Mouse (Mus musculus): Measurements from ENCODE around the gene Zic2. TPM values are rescaled to one million over a fixed set of nuclear protein-coding genes. Genes with fewer than 3 reads are reported as not detected.

Gene Zic2
- polyA plus RNA-seq, 1 experiment from 2014 or later, result not detected

- ATAC-seq (ENCODE audit: insufficient number of reproducible peaks, insufficient read depth, low FRiP score, low read depth), result no peak
- no peak overlapping the region for H3K27ac ChIP-seq (ENCODE audit: low read length)
- H3K4me3 ChIP-seq (ENCODE audit: low read depth, low read length), result no peak overlapping the region
- no peaks in the 10 kb centered on the region for H3K36me3 ChIP-seq (ENCODE audit: control insufficient read depth, insufficient read depth, low read length)
- no peak overlapping the region for H3K4me2 ChIP-seq (replicated peaks; ENCODE audit: low read depth, low read length)
- 3% methylated on average over 4 of the region's 4 CpGs for WGBS
- H3K4me1 ChIP-seq (ENCODE audit: control insufficient read depth, insufficient read depth, low read length), result no peaks in the 10 kb centered on the region
- no peak overlapping the region for H3K9ac ChIP-seq (replicated peaks; ENCODE audit: low read depth, low read length)
- no peaks in the 10 kb centered on the region for H3K9me3 ChIP-seq (ENCODE audit: control insufficient read depth, low read depth, low read length)
- H3K27me3 ChIP-seq (ENCODE audit: control insufficient read depth, insufficient read depth, low read length), result peaks cover 67% of the 10 kb centered on the region
These were observed 9.2 kb downstream of the Zic2 start for GRCm38 (mm10) chr14:122484458-122484843.

GRCm38 (mm10) chr14:122484844-122485551 lies 9.8 kb downstream of the Zic2 start:
- H3K27ac ChIP-seq (ENCODE audit: low read length), result no peak overlapping the region
- no peak for ATAC-seq (ENCODE audit: insufficient number of reproducible peaks, insufficient read depth, low FRiP score, low read depth)
- H3K9ac ChIP-seq (replicated peaks; ENCODE audit: low read depth, low read length), result no peak overlapping the region
- no peak overlapping the region for H3K4me2 ChIP-seq (replicated peaks; ENCODE audit: low read depth, low read length)
- no peaks in the 10 kb centered on the region for H3K36me3 ChIP-seq (ENCODE audit: control insufficient read depth, insufficient read depth, low read length)
- no peaks in the 10 kb centered on the region for H3K9me3 ChIP-seq (ENCODE audit: control insufficient read depth, low read depth, low read length)
- no peak overlapping the region for H3K4me3 ChIP-seq (ENCODE audit: low read depth, low read length)
- H3K27me3 ChIP-seq (ENCODE audit: control insufficient read depth, insufficient read depth, low read length), result peaks cover 71% of the 10 kb centered on the region
- WGBS, result 2% methylated on average over 24 of the region's 24 CpGs
- no peaks in the 10 kb centered on the region for H3K4me1 ChIP-seq (ENCODE audit: control insufficient read depth, insufficient read depth, low read length)

GRCm38 (mm10) chr14:122485635-122486181 lies 10.5 kb downstream of the Zic2 start:
- ATAC-seq (ENCODE audit: insufficient number of reproducible peaks, insufficient read depth, low FRiP score, low read depth), result no peak
- Histone ChIP-seq H3K9ac (replicated peaks; ENCODE audit: low read depth, low read length) (no peak overlapping the region), H3K27me3 (ENCODE audit: control insufficient read depth, insufficient read depth, low read length) (peaks cover 67% of the 10 kb centered on the region), H3K4me1 (ENCODE audit: control insufficient read depth, insufficient read depth, low read length) (no peaks in the 10 kb centered on the region), H3K9me3 (ENCODE audit: control insufficient read depth, low read depth, low read length) (no peaks in the 10 kb centered on the region), H3K4me3 (ENCODE audit: low read depth, low read length) (no peak overlapping the region), H3K36me3 (ENCODE audit: control insufficient read depth, insufficient read depth, low read length) (no peaks in the 10 kb centered on the region), H3K4me2 (replicated peaks; ENCODE audit: low read depth, low read length) (no peak overlapping the region), H3K27ac (ENCODE audit: low read length) (no peak overlapping the region)
- 4% methylated on average over 12 of the region's 12 CpGs for WGBS

GRCm38 (mm10) chr14:122486611-122487010 lies 11.4 kb downstream of the Zic2 start:
- no peak overlapping the region for H3K9ac ChIP-seq (replicated peaks; ENCODE audit: low read depth, low read length)
- no peak overlapping the region for H3K4me2 ChIP-seq (replicated peaks; ENCODE audit: low read depth, low read length)
- no peaks in the 10 kb centered on the region for H3K36me3 ChIP-seq (ENCODE audit: control insufficient read depth, insufficient read depth, low read length)
- no peaks in the 10 kb centered on the region for H3K9me3 ChIP-seq (ENCODE audit: control insufficient read depth, low read depth, low read length)
- ATAC-seq (ENCODE audit: insufficient number of reproducible peaks, insufficient read depth, low FRiP score, low read depth), result no peak
- no peak overlapping the region for H3K27ac ChIP-seq (ENCODE audit: low read length)
- H3K4me3 ChIP-seq (ENCODE audit: low read depth, low read length), result no peak overlapping the region
- no peaks in the 10 kb centered on the region for H3K4me1 ChIP-seq (ENCODE audit: control insufficient read depth, insufficient read depth, low read length)
- WGBS, result 16% methylated on average over 1 of the region's 1 CpGs
- peaks cover 66% of the 10 kb centered on the region for H3K27me3 ChIP-seq (ENCODE audit: control insufficient read depth, insufficient read depth, low read length)

GRCm38 (mm10) chr14:122487366-122487765 lies 12.1 kb downstream of the Zic2 start:
- Histone ChIP-seq H3K4me2 (replicated peaks; ENCODE audit: low read depth, low read length) (no peak overlapping the region), H3K4me3 (ENCODE audit: low read depth, low read length) (no peak overlapping the region), H3K27me3 (ENCODE audit: control insufficient read depth, insufficient read depth, low read length) (peaks cover 59% of the 10 kb centered on the region), H3K27ac (ENCODE audit: low read length) (no peak overlapping the region), H3K9me3 (ENCODE audit: control insufficient read depth, low read depth, low read length) (no peaks in the 10 kb centered on the region), H3K4me1 (ENCODE audit: control insufficient read depth, insufficient read depth, low read length) (no peaks in the 10 kb centered on the region), H3K9ac (replicated peaks; ENCODE audit: low read depth, low read length) (no peak overlapping the region), H3K36me3 (ENCODE audit: control insufficient read depth, insufficient read depth, low read length) (no peaks in the 10 kb centered on the region)
- no peak for ATAC-seq (ENCODE audit: insufficient number of reproducible peaks, insufficient read depth, low FRiP score, low read depth)
- 2% methylated on average over 5 of the region's 5 CpGs for WGBS

- no peaks in the 10 kb centered on the region for H3K4me1 ChIP-seq (ENCODE audit: control insufficient read depth, insufficient read depth, low read length)
- H3K9me3 ChIP-seq (ENCODE audit: control insufficient read depth, low read depth, low read length), result no peaks in the 10 kb centered on the region
- H3K4me2 ChIP-seq (replicated peaks; ENCODE audit: low read depth, low read length), result no peak overlapping the region
- no peak overlapping the region for H3K27ac ChIP-seq (ENCODE audit: low read length)
- WGBS, result 0% methylated on average over 5 of the region's 5 CpGs
- H3K9ac ChIP-seq (replicated peaks; ENCODE audit: low read depth, low read length), result no peak overlapping the region
- H3K4me3 ChIP-seq (ENCODE audit: low read depth, low read length), result no peak overlapping the region
- H3K36me3 ChIP-seq (ENCODE audit: control insufficient read depth, insufficient read depth, low read length), result no peaks in the 10 kb centered on the region
- H3K27me3 ChIP-seq (ENCODE audit: control insufficient read depth, insufficient read depth, low read length), result peaks cover 54% of the 10 kb centered on the region
- no peak for ATAC-seq (ENCODE audit: insufficient number of reproducible peaks, insufficient read depth, low FRiP score, low read depth)
These were observed 13.8 kb downstream of the Zic2 start for GRCm38 (mm10) chr14:122489041-122489440.

GRCm38 (mm10) chr14:122489686-122490414 lies 14.6 kb downstream of the Zic2 start:
- Histone ChIP-seq H3K4me2 (replicated peaks; ENCODE audit: low read depth, low read length) (no peak overlapping the region), H3K36me3 (ENCODE audit: control insufficient read depth, insufficient read depth, low read length) (no peaks in the 10 kb centered on the region), H3K27ac (ENCODE audit: low read length) (no peak overlapping the region), H3K9ac (replicated peaks; ENCODE audit: low read depth, low read length) (no peak overlapping the region), H3K4me3 (ENCODE audit: low read depth, low read length) (no peak overlapping the region), H3K9me3 (ENCODE audit: control insufficient read depth, low read depth, low read length) (no peaks in the 10 kb centered on the region), H3K27me3 (ENCODE audit: control insufficient read depth, insufficient read depth, low read length) (peaks cover 47% of the 10 kb centered on the region), H3K4me1 (ENCODE audit: control insufficient read depth, insufficient read depth, low read length) (no peaks in the 10 kb centered on the region)
- 3% methylated on average over 12 of the region's 12 CpGs for WGBS
- no peak for ATAC-seq (ENCODE audit: insufficient number of reproducible peaks, insufficient read depth, low FRiP score, low read depth)

GRCm38 (mm10) chr14:122490441-122491328 lies 15.4 kb downstream of the Zic2 start, which contains the start of gene Gm10837:
Gm10837 (plus strand) TSS chr14:122490586.
- 2% methylated on average over 49 of the region's 51 CpGs for WGBS
- no peak within 1 kb of the TSS for H3K9ac ChIP-seq (replicated peaks; ENCODE audit: low read depth, low read length)
- H3K36me3 ChIP-seq (ENCODE audit: control insufficient read depth, insufficient read depth, low read length), result no peaks in the 10 kb centered on the region
- H3K4me3 ChIP-seq (ENCODE audit: low read depth, low read length), result peak within 1 kb of the TSS; percentile 9; the same call in 1 of the 2 replicates
- no peaks in the 10 kb centered on the region for H3K9me3 ChIP-seq (ENCODE audit: control insufficient read depth, low read depth, low read length)
- H3K4me2 ChIP-seq (replicated peaks; ENCODE audit: low read depth, low read length), result peak within 1 kb of the TSS; percentile 15; the same call in 1 of the 2 replicates
- H3K27me3 ChIP-seq (ENCODE audit: control insufficient read depth, insufficient read depth, low read length), result peaks cover 41% of the 10 kb centered on the region
- no peaks in the 10 kb centered on the region for H3K4me1 ChIP-seq (ENCODE audit: control insufficient read depth, insufficient read depth, low read length)
- no peak within 1 kb of the TSS for H3K27ac ChIP-seq (ENCODE audit: low read length)
- peak; percentile 46; the same call in 1 of the 2 replicates for ATAC-seq (ENCODE audit: insufficient number of reproducible peaks, insufficient read depth, low FRiP score, low read depth)

Measured in stomach, embryonic 14.5 days (tissue).